Mouse (Mus musculus): Measurements from ENCODE around the gene Timm29. TPM values are rescaled to one million over a fixed set of nuclear protein-coding genes. Genes with fewer than 3 reads are reported as not detected.
A peak's percentile ranks its signal among the peaks of the same experiment; 100 is the strongest.

Gene Timm29
- polyA plus RNA-seq, 1 experiment from 2014 or later: 29.3 TPM

DNA sequence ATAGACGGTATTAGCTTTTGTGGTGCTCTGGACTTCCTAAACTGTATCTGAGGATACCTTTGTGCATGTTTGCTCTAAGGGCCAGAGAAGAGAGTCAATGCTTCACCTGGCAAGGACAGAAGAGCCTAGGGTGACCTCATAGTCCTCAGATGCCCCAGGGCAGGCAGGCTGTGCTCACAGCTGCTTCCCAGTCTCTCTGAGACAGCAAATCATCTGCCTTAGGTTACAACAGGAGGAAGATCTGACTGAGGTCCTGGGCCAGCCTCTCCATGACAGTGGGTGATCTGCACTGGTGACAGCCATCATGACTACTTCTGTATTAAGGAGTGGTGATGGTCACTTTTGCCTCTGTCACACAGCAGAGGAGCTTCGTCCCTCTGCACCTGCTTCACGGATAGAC, 33.4 kb upstream of the Timm29 start:
- H3K9ac ChIP-seq: no peak overlapping the region
- H3K4me3 ChIP-seq (replicated peaks): no peak overlapping the region
- H3K27me3 ChIP-seq (replicated peaks): no peaks in the 10 kb centered on the region
- H3K4me1 ChIP-seq (replicated peaks): peaks cover 21% of the 10 kb centered on the region
- H3K9me3 ChIP-seq: no peaks in the 10 kb centered on the region
- no peaks in the 10 kb centered on the region; the same call in 1 of the 2 replicates for H3K36me3 ChIP-seq
- no peak overlapping the region for H3K27ac ChIP-seq
- ATAC-seq: no peak
- H3K4me2 ChIP-seq (replicated peaks): no peak overlapping the region
- 93% methylated on average over 3 of the region's 3 CpGs for WGBS

DNA sequence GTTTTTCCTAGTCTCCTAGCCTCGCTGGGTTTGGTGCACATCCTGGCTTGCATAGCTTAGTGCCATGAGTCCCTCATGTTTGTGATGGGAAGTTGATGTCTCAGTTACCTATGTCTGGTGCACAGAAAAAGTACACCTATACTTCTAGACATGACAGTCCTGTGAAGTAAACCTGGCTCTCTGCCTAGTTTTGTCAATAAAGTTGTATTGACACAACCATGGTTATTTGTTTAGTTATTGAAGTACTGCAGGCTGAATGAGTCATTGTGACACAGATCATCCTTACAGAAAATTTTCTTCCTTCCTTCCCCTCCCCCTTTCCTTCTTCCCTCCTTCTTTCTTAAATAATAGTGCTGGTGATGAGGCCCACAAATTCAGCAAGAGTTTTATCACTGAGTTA, 28.1 kb upstream of the Timm29 start:
- no peaks in the 10 kb centered on the region for H3K4me1 ChIP-seq (replicated peaks)
- H3K4me3 ChIP-seq (replicated peaks): no peak overlapping the region
- no peak overlapping the region for H3K27ac ChIP-seq
- 72% methylated on average over 1 of the region's 1 CpGs for WGBS
- no peaks in the 10 kb centered on the region for H3K36me3 ChIP-seq
- H3K9me3 ChIP-seq: no peaks in the 10 kb centered on the region
- no peak overlapping the region for H3K9ac ChIP-seq
- H3K27me3 ChIP-seq (replicated peaks): no peaks in the 10 kb centered on the region
- H3K4me2 ChIP-seq (replicated peaks): no peak overlapping the region
- no peak for ATAC-seq

DNA sequence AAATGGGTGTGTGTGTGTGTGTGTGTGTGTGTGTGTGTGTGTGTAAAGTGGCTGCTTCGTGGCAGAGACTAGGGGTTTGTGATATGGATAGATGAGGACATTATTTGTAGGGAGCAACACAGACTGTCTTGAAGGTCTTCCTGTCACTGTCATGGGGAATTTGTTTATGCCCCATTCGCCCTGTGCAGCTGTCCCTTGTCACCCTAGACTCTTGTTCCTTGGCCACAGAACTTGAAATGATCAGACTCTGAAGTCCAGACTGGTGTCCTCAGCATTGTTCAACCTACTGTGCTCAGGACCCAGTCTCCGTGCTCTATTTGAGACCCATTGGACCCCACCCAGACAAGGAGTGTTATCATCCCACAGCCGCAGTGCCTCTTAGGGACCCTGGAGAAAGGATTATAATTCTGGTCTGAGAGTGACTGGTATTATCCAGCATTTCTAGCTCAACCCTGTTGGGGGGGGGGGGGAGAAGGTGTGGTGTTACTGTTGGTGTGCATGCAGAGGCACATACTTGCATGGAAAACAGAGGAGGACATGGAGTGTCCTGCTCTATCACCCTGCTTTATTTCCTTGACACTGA, 27.4 kb upstream of the Timm29 start:
- no peak for ATAC-seq
- no peak overlapping the region for H3K9ac ChIP-seq
- H3K4me2 ChIP-seq (replicated peaks): no peak overlapping the region
- no peak overlapping the region for H3K27ac ChIP-seq
- H3K27me3 ChIP-seq (replicated peaks): no peaks in the 10 kb centered on the region
- H3K9me3 ChIP-seq: no peaks in the 10 kb centered on the region
- peaks cover 5% of the 10 kb centered on the region; the same call in 1 of the 2 replicates for H3K36me3 ChIP-seq
- H3K4me3 ChIP-seq (replicated peaks): no peak overlapping the region
- 77% methylated on average over 4 of the region's 4 CpGs for WGBS
- no peaks in the 10 kb centered on the region for H3K4me1 ChIP-seq (replicated peaks)

DNA sequence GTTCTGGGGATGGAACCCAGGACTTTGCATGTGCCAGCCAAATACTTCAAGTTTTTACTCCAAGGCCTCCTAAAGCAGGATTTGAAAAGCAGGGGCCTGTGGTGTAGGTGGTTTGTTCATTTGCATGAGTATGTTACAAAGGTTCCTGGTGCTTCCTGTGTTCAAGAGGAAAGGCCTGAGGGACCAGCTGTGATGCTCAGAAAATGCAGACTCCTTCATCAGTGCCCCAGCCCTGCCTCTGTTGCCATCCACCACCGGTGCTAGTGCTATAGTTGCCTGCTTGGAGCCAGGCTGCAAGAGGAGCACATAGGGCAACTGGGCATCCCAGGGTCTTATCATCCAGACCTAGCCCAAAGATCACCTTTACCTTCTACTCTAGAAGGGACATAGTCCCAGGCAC, 26.0 kb upstream of the Timm29 start:
- Histone ChIP-seq H3K27me3 (replicated peaks) (no peaks in the 10 kb centered on the region), H3K4me2 (replicated peaks) (no peak overlapping the region), H3K9ac (no peak overlapping the region), H3K4me3 (replicated peaks) (no peak overlapping the region), H3K4me1 (replicated peaks) (no peaks in the 10 kb centered on the region), H3K36me3 (peaks cover 16% of the 10 kb centered on the region), H3K9me3 (no peaks in the 10 kb centered on the region), H3K27ac (no peak overlapping the region)
- ATAC-seq: no peak
- WGBS: 94% methylated on average over 1 of the region's 1 CpGs

DNA sequence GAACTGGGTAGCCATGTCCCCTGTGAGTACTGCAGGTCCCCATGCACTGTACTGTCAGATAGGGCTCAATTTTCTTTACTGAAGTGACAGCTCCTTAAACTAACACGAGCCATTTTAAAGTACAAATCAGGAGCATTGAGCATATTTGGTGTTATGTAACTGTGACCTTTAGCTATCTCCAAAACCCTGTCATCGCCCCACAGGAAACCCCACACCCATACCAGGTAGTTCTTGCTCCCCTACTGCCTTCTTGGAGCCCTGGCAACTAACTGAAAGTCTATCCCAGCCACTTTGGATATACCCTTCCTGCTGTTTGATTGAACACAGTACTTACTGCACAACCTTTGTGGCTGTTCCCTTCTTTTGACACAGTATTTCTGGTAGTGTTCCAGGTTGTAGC, 25.5 kb upstream of the Timm29 start:
- H3K27me3 ChIP-seq (replicated peaks): no peaks in the 10 kb centered on the region
- no peak overlapping the region for H3K4me3 ChIP-seq (replicated peaks)
- H3K9ac ChIP-seq: no peak overlapping the region
- peaks cover 17% of the 10 kb centered on the region for H3K36me3 ChIP-seq
- ATAC-seq: no peak
- H3K9me3 ChIP-seq: no peaks in the 10 kb centered on the region
- no peak overlapping the region for H3K27ac ChIP-seq
- no peaks in the 10 kb centered on the region for H3K4me1 ChIP-seq (replicated peaks)
- no peak overlapping the region for H3K4me2 ChIP-seq (replicated peaks)
- WGBS: 83% methylated on average over 2 of the region's 2 CpGs

DNA sequence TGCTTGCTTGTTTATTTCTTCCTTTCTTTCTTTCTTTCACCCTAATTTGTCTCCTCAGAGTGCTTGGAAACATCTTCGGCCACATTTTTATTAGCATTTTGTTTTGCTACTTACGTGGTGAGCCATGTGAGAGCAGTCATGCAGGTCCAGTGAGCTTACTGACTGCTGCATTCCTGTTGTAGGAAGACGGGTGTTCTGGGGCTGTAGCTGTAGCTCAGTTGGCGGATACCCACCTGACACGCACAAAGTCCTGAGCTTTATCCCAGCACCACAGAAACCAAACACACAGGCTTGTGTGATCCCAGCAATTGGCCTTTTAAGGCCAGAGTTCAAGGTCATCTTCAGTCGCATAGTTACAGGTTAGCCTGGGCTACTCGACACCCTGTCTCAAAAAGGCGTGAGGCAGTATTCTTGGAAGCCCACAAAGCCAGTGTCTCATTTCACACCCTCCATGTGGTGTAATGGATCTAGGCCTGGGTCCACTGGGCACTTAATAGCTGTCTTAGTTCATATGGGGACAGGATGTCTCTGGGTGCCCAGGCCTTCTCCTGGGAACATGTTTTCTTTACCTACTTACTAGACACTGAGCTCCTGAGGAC, 23.8 kb upstream of the Timm29 start:
- no peaks in the 10 kb centered on the region for H3K27me3 ChIP-seq (replicated peaks)
- H3K9ac ChIP-seq: no peak overlapping the region
- H3K4me1 ChIP-seq (replicated peaks): no peaks in the 10 kb centered on the region
- H3K27ac ChIP-seq: no peak overlapping the region
- no peaks in the 10 kb centered on the region for H3K9me3 ChIP-seq
- H3K36me3 ChIP-seq: peaks cover 17% of the 10 kb centered on the region
- WGBS: 83% methylated on average over 8 of the region's 8 CpGs
- no peak overlapping the region for H3K4me2 ChIP-seq (replicated peaks)
- no peak for ATAC-seq
- no peak overlapping the region for H3K4me3 ChIP-seq (replicated peaks)

DNA sequence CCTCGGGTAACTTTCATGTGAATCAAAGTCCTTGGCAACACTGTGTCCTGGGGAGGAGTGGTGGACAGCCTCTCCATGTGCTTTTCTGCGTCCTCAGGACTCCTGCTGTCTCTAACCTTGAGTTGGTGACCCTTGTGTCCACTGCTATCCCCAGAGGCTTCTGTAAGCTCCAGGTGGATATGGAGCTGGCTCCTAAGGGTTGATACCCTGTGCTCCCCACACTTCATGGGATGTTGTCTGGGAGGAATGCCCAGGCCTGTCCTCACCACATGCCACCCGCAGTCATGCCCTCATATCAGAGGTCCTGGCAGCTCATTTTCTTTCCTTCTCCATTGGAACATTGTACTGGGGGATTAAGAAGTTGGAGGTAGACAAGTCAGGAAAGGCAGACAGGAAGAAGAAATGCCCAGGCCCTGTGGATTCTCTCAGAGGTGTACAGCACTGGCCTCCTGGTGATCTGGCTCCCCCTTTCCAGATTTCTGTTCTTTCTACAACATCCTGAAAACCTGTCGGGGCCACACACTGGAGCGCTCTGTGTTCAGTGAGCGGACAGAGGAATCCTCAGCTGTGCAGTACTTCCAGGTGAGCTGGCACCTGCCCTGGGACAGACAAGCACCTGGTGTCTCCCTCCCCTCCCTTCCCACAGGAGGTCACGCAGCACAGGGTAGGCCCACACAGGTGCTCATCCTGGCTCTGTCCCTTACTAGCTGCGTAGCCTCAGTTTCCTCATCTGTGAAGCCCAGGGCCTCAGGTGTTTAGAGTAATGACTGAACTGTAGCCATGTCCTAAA, 18.3 kb upstream of the Timm29 start:
- no peak for ATAC-seq
- Histone ChIP-seq H3K4me1 (replicated peaks) (no peaks in the 10 kb centered on the region), H3K4me2 (replicated peaks) (no peak overlapping the region), H3K4me3 (replicated peaks) (no peak overlapping the region), H3K36me3 (peaks cover 37% of the 10 kb centered on the region), H3K27ac (no peak overlapping the region), H3K9ac (no peak overlapping the region), H3K27me3 (replicated peaks) (no peaks in the 10 kb centered on the region), H3K9me3 (no peaks in the 10 kb centered on the region)
- WGBS: 94% methylated on average over 8 of the region's 8 CpGs

DNA sequence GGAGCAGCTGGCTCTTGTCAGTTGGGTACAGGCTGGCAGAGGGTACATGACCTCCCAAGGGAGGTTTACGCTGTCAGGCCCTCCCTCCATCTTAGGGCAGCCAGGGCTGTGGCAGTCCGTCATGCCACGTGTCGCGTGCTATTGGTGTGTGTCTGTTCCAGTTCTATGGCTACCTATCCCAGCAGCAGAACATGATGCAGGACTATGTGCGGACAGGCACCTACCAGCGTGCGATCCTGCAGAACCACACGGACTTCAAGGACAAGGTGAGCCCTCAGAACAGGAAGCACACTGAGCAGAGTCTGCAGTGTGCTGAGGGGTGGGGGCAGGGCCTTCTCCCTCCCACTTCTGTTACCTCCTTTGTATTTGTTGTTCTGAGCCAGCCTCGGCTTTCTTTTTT, 17.3 kb upstream of the Timm29 start:
- no peak overlapping the region for H3K27ac ChIP-seq
- H3K27me3 ChIP-seq (replicated peaks): no peaks in the 10 kb centered on the region
- H3K4me2 ChIP-seq (replicated peaks): no peak overlapping the region
- H3K9ac ChIP-seq: no peak overlapping the region
- peaks cover 36% of the 10 kb centered on the region for H3K36me3 ChIP-seq
- no peak overlapping the region for H3K4me3 ChIP-seq (replicated peaks)
- 0 out of 2 replicates have a peak, but pooled peaks have one; percentile 43 for ATAC-seq
- no peaks in the 10 kb centered on the region for H3K9me3 ChIP-seq
- 92% methylated on average over 10 of the region's 10 CpGs for WGBS
- no peaks in the 10 kb centered on the region for H3K4me1 ChIP-seq (replicated peaks)

DNA sequence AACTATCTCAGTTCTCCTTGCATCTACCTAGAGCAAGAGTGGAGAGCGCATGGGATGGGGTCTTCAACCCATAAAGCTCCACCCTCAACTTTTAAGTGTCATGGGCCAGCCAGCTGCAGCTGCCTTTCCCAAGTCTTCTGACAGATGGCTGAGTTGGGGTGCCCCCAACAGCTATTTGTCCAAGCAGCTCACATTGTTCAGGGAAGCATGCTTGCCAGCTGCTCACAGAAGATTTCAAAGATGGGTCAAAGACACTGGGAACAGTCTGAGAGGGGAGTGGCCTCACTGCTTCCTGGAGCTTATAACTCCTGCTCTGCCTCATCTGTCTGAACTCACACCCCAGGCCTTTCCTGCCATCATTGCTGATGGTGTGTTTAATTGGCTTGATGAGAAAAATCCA, 16.2 kb upstream of the Timm29 start:
- Histone ChIP-seq H3K27ac (no peak overlapping the region), H3K9me3 (no peaks in the 10 kb centered on the region), H3K36me3 (peaks cover 37% of the 10 kb centered on the region), H3K27me3 (replicated peaks) (no peaks in the 10 kb centered on the region), H3K4me3 (replicated peaks) (no peak overlapping the region), H3K9ac (no peak overlapping the region), H3K4me1 (replicated peaks) (no peaks in the 10 kb centered on the region), H3K4me2 (replicated peaks) (no peak overlapping the region)
- ATAC-seq: no peak
- WGBS: 96% methylated on average over 1 of the region's 1 CpGs

DNA sequence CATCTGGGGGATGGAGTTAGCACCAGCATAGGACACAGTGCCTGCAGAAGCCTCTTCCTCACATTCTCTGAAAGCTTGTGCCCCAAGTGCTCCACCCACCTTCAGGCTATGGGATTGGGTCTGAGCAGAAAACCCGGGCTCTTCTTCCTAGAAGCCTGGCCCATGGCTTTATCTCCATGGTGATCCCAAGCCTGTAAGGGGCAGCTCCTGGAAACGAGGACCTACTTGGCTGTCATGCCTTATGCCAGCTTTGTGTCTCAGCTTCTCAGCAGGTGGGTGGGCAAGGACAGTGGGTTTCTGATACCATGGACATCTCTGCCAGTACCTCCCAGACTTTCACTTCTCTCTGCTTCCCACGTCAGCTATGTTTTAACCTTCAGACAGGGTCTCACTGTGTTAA, 14.3 kb upstream of the Timm29 start:
- Histone ChIP-seq H3K36me3 (peaks cover 46% of the 10 kb centered on the region), H3K4me1 (replicated peaks) (no peaks in the 10 kb centered on the region), H3K9me3 (no peaks in the 10 kb centered on the region), H3K4me2 (replicated peaks) (no peak overlapping the region), H3K9ac (no peak overlapping the region), H3K27ac (no peak overlapping the region), H3K4me3 (replicated peaks) (no peak overlapping the region), H3K27me3 (replicated peaks) (no peaks in the 10 kb centered on the region)
- no peak for ATAC-seq
- 81% methylated on average over 3 of the region's 3 CpGs for WGBS

DNA sequence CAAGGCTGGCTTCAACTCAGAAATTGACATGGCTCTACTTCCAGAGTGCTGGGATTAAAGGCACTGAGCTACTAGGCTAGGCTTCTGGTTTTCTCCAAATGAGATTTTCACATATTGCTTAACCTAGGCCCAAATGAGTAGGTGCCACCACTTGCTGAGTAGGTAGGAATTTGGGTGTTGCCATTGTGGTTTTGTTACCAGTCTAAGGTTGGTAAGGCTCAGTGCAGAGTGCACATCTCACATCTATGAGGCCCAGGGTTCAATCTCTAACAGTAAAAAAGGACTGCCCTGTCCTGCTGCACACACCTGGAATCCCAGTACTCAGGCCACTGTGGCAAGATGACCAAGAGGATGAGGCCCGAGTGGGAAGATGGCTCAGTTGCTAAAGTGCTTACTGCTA, 7.1 kb upstream of the Timm29 start:
- Histone ChIP-seq H3K27me3 (replicated peaks) (no peaks in the 10 kb centered on the region), H3K4me2 (replicated peaks) (no peak overlapping the region), H3K4me1 (replicated peaks) (no peaks in the 10 kb centered on the region), H3K9ac (no peak overlapping the region), H3K4me3 (replicated peaks) (no peak overlapping the region), H3K9me3 (no peaks in the 10 kb centered on the region), H3K27ac (no peak overlapping the region), H3K36me3 (peaks cover 68% of the 10 kb centered on the region)
- no peak for ATAC-seq
- whole genome bisulfite sequencing: 84% methylated on average over 1 of the region's 1 CpGs

DNA sequence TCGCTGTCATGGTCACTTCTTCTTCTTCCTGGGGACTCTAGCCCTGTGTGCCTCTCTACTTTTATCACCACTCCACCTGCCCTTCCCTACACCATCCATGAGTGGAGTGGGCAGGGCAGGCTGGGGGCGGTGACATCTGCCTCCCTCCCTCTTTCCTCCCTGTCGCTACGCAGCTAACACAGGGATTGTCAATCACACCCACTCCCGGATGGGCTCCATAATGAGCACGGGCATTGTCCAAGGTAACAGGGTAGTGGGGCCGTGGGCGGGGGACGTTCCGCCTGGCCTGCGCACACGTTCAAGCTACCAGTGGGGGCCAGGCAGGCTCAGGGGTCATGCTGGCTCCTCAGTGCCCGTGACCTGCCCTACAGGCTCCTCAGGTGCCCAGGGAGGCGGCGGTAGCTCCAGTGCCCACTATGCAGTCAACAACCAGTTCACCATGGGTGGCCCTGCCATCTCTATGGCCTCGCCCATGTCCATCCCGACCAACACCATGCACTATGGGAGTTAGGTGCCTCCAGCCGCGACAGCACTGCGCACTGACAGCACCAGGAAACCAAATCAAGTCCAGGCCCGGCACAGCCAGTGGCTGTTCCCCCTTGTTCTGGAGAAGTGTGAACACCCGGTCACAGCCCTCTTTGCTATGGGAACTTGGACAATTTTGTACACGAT, 4.7 kb upstream of the Timm29 start:
- 84% methylated on average over 23 of the region's 23 CpGs for WGBS
- H3K4me2 ChIP-seq (replicated peaks): no peak overlapping the region

More for the DNA sequence above, 4.7 kb upstream of the Timm29 start:
- H3K4me3 ChIP-seq (replicated peaks): no peak overlapping the region
- no peak overlapping the region for H3K9ac ChIP-seq
- no peaks in the 10 kb centered on the region for H3K27me3 ChIP-seq (replicated peaks)
- no peaks in the 10 kb centered on the region for H3K9me3 ChIP-seq
- ATAC-seq: no peak
- no peak overlapping the region for H3K27ac ChIP-seq
- peaks cover 9% of the 10 kb centered on the region for H3K4me1 ChIP-seq (replicated peaks)
- H3K36me3 ChIP-seq: peaks cover 54% of the 10 kb centered on the region
